Mouse (Mus musculus) MEL (cell line): Measurements from ENCODE around the gene Thsd4.

Experiments
- E2F4 ChIP-seq: IDR thresholded peaks from 2 replicates; pipeline ENCODE4 v1.6.1; 2011; ENCODE audit warnings: low read depth, low read length, improper control_type of control experiment, borderline replicate concordance
- EP300 ChIP-seq, 2 experiments: IDR thresholded peaks; 2 replicates each; pipeline ENCODE4 v1.6.1; 2011; ENCODE audit warnings: improper control_type of control experiment in 2 of 2, low read length in 2 of 2, low read depth in 1 of 2, mild to moderate bottlenecking in 1 of 2
- ETS1 ChIP-seq: IDR thresholded peaks from 2 replicates; pipeline ENCODE4 v1.6.1; 2012; ENCODE audit warnings: low read depth, mild to moderate bottlenecking, inconsistent platforms, low read length, improper control_type of control experiment, moderate library complexity
- GATA1 ChIP-seq: IDR thresholded peaks from 2 replicates; pipeline ENCODE4 v1.6.1; 2011; ENCODE audit warnings: low read depth, low read length, improper control_type of control experiment
- POLR2A ChIP-seq, 2 experiments: IDR thresholded peaks; 2 replicates each; pipeline ENCODE4 v1.6.1; 2011 to 2012; ENCODE audit warnings: low read length in 2 of 2, mild to moderate bottlenecking in 2 of 2, control low read depth in 1 of 2, improper control_type of control experiment in 1 of 2, low read depth in 1 of 2, moderate library complexity in 1 of 2; ENCODE audit not compliant: control insufficient read depth in 1 of 2, insufficient read depth in 1 of 2, poor library complexity in 1 of 2

DNA sequence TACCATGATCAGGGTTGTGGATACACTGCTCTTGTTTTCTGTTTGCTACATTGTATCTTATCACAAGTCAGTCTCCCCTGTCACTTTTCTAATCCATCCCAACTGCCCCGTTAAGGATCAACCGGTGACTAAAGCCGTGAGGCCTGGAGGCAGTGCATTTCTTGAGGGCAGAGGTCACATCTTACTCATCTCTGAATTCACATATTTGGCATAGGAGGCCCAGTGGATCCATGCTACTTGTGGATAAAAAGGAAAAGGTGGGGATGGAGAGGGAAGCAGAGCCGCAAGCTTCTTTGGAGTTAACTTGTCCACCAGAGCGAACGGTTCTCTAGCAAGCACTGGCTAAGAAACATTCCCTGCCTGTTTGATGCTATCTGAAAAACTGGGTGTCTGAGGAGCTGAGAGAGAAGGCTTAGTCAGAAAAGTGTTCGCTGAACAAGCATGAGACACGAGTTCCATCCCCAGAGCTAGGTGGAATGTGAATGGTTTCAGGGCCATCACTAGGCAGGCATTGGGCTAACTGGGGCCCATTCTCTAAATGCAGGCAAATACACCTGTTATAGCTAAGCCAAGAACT is 211.0 kb downstream of the Thsd4 start:
- no peak for TF ChIP-seq ETS1
- TF ChIP-seq E2F4, result no peak
- no peak for TF ChIP-seq POLR2A (IDR thresholded peaks at IDR 0.05; ENCODE audit: control insufficient read depth in 1 of 2, insufficient read depth in 1 of 2, low read depth in 1 of 2, low read length in 2 of 2, poor library complexity in 1 of 2)
- no peak for TF ChIP-seq EP300 (IDR thresholded peaks at IDR 0.05; ENCODE audit: low read depth in 1 of 2, low read length in 2 of 2)
- TF ChIP-seq GATA1, result no peak
